Mouse (Mus musculus): ENCODE results near the gene Foxp1. TPM values are rescaled to one million over a fixed set of nuclear protein-coding genes. Genes with fewer than 3 reads are reported as not detected.

Gene Foxp1
- total and polyA plus RNA-seq, 3 experiments, result 16.1 to 42.0 TPM; not detected in 1

- no peak overlapping the region for H3K27ac ChIP-seq (ENCODE audit: control insufficient read depth, low read depth, low read length)
- TF ChIP-seq MXI1 (IDR thresholded peaks at IDR 0.05; ENCODE audit: low read depth, low read length) (no peak), SMC3 (IDR thresholded peaks at IDR 0.05; ENCODE audit: low read depth, low read length) (no peak), RAD21 (IDR thresholded peaks at IDR 0.05; ENCODE audit: low read depth, low read length) (no peak), ETS1 (IDR thresholded peaks at IDR 0.05; ENCODE audit: low read depth, low read length) (no peak), HCFC1 (IDR thresholded peaks at IDR 0.05; ENCODE audit: low read depth, low read length) (no peak), KAT2A (conservative IDR thresholded peaks at IDR 0.05; ENCODE audit: low read depth, low read length) (no peak), E2F4 (IDR thresholded peaks at IDR 0.05; ENCODE audit: borderline replicate concordance, low read depth, low read length) (no peak), NRF1 (IDR thresholded peaks at IDR 0.05; ENCODE audit: insufficient read depth, low read depth, low read length, poor library complexity, severe bottlenecking) (no peak), MEF2A (IDR thresholded peaks at IDR 0.05; ENCODE audit: extremely low read depth, insufficient replicate concordance, low read depth, low read length, poor library complexity, severe bottlenecking) (no peak), ZMIZ1 (IDR thresholded peaks at IDR 0.05; ENCODE audit: low read depth, low read length) (no peak), USF2 (IDR thresholded peaks at IDR 0.05; ENCODE audit: borderline replicate concordance in 1 of 2, insufficient read depth in 1 of 2, low read depth in 1 of 2, low read length in 2 of 2) (no peak), MYC (IDR thresholded peaks at IDR 0.05; ENCODE audit: low read depth, low read length) (no peak), ZNF384 (IDR thresholded peaks at IDR 0.05; ENCODE audit: low read depth, low read length) (no peak), ELF1 (IDR thresholded peaks at IDR 0.05; ENCODE audit: low read depth, low read length) (no peak), CHD2 (IDR thresholded peaks at IDR 0.05; ENCODE audit: low read length) (no peak), POLR2AphosphoS2 (IDR thresholded peaks at IDR 0.05; ENCODE audit: low read length) (no peak), MAZ (IDR thresholded peaks at IDR 0.05; ENCODE audit: low read depth, low read length) (no peak)
- H3K79me2 ChIP-seq (ENCODE audit: control insufficient read depth, insufficient read depth, low read length, poor library complexity), result no peaks in the 10 kb centered on the region
- H3K27me3 ChIP-seq (ENCODE audit: control insufficient read depth in 1 of 2, insufficient read depth in 2 of 2, low read length in 2 of 2), result no peaks in the 10 kb centered on the region
- no peaks in the 10 kb centered on the region for H3K9me3 ChIP-seq (replicated peaks; ENCODE audit: insufficient read depth, low read length)
- no peaks in the 10 kb centered on the region for H3K4me1 ChIP-seq (ENCODE audit: control insufficient read depth in 1 of 2, insufficient read depth in 2 of 2, low read length in 2 of 2)
- no peak overlapping the region for H3K9ac ChIP-seq (ENCODE audit: control insufficient read depth, low read depth, low read length, poor library complexity, severe bottlenecking)
- H3K36me3 ChIP-seq (ENCODE audit: control insufficient read depth in 1 of 2, insufficient read depth in 2 of 2, low read length in 2 of 2), result peaks cover 0 to 8% of the 10 kb centered on the region in 2 experiments; a peak in 2 of 4 replicates
- no peak overlapping the region for H3K4me3 ChIP-seq (ENCODE audit: control insufficient read depth in 1 of 2, insufficient read depth in 1 of 2, low read depth in 2 of 2, low read length in 2 of 2)
- no peak for DNase-seq (ENCODE audit: low read depth, low spot score)
Measured at GRCm38 (mm10) chr6:98935169-98935568, 587.4 kb downstream of the Foxp1 start.

- Histone ChIP-seq H3K9ac (ENCODE audit: control insufficient read depth, low read depth, low read length, poor library complexity, severe bottlenecking) (no peak overlapping the region), H3K36me3 (ENCODE audit: control insufficient read depth in 1 of 2, insufficient read depth in 2 of 2, low read length in 2 of 2) (peaks cover 0 to 8% of the 10 kb centered on the region in 2 experiments; a peak in 2 of 4 replicates), H3K4me1 (ENCODE audit: control insufficient read depth in 1 of 2, insufficient read depth in 2 of 2, low read length in 2 of 2) (no peaks in the 10 kb centered on the region), H3K9me3 (replicated peaks; ENCODE audit: insufficient read depth, low read length) (no peaks in the 10 kb centered on the region), H3K79me2 (ENCODE audit: control insufficient read depth, insufficient read depth, low read length, poor library complexity) (no peaks in the 10 kb centered on the region), H3K27ac (ENCODE audit: control insufficient read depth, low read depth, low read length) (no peak overlapping the region), H3K27me3 (ENCODE audit: control insufficient read depth in 1 of 2, insufficient read depth in 2 of 2, low read length in 2 of 2) (no peaks in the 10 kb centered on the region), H3K4me3 (ENCODE audit: control insufficient read depth in 1 of 2, insufficient read depth in 1 of 2, low read depth in 2 of 2, low read length in 2 of 2) (no peak overlapping the region)
- no peak for TF ChIP-seq CHD1 (IDR thresholded peaks at IDR 0.05; ENCODE audit: low read depth, low read length)
- no peak for TF ChIP-seq NELFE (IDR thresholded peaks at IDR 0.05; ENCODE audit: low read depth, low read length)
- no peak for TF ChIP-seq BHLHE40 (IDR thresholded peaks at IDR 0.05; ENCODE audit: borderline replicate concordance, low read depth, low read length)
- TF ChIP-seq ZC3H11A (IDR thresholded peaks at IDR 0.05; ENCODE audit: low read depth, low read length), result no peak
- no peak for TF ChIP-seq TAL1 (IDR thresholded peaks at IDR 0.05; ENCODE audit: low read length)
- TF ChIP-seq UBTF (IDR thresholded peaks at IDR 0.05; ENCODE audit: borderline replicate concordance, insufficient read depth, low read depth, low read length), result no peak
- TF ChIP-seq RCOR1 (IDR thresholded peaks at IDR 0.05; ENCODE audit: low read depth, low read length), result no peak
- TF ChIP-seq ZKSCAN1 (IDR thresholded peaks at IDR 0.05; ENCODE audit: low read depth, low read length), result no peak
- no peak for TF ChIP-seq E2F4 (IDR thresholded peaks at IDR 0.05; ENCODE audit: borderline replicate concordance, low read depth, low read length)
- TF ChIP-seq SIN3A (IDR thresholded peaks at IDR 0.05; ENCODE audit: low read length), result no peak
- TF ChIP-seq POLR2AphosphoS2 (IDR thresholded peaks at IDR 0.05; ENCODE audit: low read length), result no peak
- TF ChIP-seq EP300 (IDR thresholded peaks at IDR 0.05; ENCODE audit: low read depth in 1 of 2, low read length in 2 of 2), result no peak
- no peak for DNase-seq (ENCODE audit: low read depth, low spot score)
Measured at GRCm38 (mm10) chr6:98934381-98934780, 588.1 kb downstream of the Foxp1 start.

Data from MEL (cell line).